Mouse (Mus musculus): ENCODE results near the gene Ncor2.

Ncor2 gene

DNA sequence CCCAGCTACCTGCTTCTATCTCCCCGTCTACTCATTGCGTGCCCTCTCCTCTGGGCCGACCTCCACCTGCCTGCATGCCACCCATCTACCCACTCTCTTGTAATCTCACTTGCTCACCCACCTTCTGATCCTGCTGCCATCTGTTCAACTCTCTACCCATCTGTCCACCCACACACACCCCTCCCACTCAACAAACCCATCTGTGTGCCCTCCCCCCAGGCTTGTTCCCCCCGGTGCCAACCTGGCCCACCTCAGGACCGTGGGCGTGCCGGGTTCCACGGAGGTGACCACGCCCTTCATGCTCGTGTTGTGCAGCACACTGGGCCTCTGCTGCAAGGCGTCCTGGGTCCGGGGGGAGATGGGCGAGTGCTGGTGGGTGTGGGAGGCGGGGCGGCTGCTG is 150.6 kb downstream of the Ncor2 start:
- DNase-seq (ENCODE audit: low read depth, low spot score): peak; percentile 69

DNA sequence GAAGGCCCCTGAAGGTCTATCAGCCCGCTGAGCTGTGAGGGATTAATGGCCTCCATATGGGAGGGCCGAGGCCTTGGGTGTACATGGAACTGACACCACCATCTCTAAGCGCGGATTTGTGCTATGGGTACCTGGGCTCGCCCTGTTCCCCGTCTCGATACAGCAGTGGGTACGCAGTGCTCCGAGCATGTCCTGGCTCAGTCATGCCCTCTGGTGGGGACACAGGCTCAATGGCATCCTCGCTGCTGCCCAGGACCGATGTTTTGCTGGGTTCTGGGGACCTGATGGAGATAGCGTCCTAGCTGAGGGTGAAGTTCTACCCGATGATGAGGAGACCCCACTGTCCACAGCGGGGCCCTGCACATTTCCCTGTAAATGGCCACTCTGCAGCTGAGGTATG is 155.0 kb downstream of the Ncor2 start:
- peak; percentile 66 for DNase-seq (ENCODE audit: low read depth, low spot score)

DNA sequence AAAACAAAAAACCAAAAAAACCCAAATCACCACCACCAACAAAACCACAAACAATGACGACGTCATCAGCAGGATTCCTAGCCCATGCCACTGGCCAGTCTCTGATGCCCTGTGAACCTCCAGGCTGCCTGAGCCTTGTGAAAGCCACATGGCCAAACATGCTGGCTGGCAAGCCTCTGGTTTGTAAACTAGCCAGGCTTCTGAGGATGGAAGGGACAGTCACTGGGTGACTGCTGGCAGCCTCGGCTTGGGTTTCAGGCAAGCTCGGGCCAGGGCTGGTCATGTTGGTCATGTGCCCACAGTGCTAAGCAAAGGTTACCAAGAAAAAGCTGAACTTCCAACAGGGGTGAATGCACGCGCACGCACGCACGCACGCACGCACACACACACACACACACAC is 157.7 kb downstream of the Ncor2 start:
- peak; percentile 95 for DNase-seq (ENCODE audit: low read depth, low spot score)

DNA sequence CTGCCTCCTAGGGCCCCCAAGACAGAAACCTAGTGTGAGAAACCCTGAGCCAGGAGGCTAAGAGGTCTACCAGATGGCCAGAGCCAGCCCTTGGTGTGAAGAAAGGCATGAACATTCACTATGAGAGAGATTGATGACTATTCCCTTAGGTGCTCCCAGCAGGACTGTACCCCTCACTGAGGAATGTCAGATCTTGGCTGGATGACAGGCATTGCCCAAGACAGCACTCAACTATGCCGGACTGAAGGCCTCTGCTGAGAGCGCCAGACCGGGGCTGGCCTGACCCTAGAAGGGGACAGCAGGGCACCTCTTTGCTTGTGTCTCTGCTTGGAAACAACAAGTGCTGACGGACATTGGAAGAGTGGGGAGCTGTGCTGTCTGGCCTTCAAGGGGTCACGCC is 159.9 kb downstream of the Ncor2 start:
- DNase-seq (ENCODE audit: low read depth, low spot score): no peak

DNA sequence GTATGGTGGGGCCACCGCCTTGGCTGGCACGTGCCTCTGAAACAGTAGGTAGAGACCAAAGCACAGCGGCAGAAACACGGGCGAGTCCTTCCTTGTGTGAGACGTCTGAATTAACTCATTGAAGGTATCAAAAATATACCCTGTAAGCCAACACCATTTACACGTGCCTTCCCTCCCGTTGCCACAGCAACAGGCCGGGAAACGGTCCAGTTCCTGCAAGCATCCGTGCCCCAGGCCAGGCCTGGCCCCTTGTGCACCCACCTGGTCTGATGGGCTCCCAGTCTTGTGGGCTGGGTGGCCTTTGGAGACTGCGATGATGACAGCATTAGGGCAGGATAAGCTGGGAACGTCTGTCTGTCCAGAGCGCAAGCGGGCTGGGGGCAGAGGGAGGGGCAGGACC is 161.7 kb downstream of the Ncor2 start:
- peak; percentile 44 for DNase-seq (ENCODE audit: low read depth, low spot score)

DNA sequence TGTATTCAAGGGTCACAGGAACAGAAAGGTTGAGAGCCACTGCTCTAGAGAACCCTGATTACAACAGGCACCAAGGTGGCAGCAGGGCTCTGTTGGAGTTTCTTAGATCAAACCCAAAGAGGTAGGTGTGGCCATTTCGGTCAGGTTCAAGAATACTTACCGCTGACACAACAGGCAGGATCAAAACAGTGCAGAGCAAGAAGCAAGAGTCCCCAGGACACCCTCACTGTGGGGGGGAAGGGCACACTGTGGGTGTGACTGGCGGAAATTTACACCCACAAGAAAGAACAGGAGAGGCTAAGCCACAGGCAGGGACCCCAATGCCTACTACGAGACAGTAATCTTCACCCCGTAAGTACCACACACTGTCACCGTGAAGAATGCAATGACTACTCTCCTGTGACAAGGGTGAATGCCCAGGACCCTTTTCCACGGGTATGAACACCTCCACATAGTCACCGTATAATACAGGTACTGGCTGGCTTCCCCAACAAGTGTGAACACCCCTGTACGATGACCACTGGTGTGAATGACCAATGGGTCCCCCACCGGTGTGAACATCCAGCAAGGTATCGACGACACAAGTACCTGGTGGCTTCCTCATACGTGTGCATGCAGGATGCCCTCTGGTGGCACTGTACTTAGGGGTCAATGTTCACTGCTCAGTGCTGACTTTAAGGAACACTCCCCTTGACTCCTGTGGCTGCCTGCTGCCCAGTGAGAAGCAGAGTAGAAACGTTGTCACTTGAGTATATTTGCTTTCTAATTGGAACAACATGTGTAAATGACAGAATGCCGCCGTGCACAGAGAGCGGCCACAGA is 162.4 kb downstream of the Ncor2 start:
- no peak for DNase-seq (ENCODE audit: low read depth, low spot score)

DNA sequence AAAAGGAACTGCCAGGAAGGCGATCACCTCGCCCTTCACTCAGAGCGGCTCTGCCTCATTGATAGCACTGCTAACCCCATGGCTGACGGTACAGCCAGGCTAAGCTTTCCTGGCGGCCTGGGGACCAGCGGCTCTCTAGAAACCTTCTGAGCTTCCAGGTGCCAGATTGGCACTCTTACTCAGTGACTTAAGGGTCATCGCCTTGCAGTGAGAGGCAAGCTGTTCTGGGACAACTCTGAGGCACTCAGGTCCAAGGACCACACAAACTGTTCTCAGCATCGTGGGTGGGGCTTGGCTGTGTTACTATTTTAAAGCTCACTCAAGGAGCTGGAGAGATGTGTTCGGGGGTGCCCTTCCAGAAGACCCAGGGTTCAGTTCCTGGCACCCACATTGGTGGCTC is 163.4 kb downstream of the Ncor2 start:
- no peak for DNase-seq (ENCODE audit: low read depth, low spot score)

DNA sequence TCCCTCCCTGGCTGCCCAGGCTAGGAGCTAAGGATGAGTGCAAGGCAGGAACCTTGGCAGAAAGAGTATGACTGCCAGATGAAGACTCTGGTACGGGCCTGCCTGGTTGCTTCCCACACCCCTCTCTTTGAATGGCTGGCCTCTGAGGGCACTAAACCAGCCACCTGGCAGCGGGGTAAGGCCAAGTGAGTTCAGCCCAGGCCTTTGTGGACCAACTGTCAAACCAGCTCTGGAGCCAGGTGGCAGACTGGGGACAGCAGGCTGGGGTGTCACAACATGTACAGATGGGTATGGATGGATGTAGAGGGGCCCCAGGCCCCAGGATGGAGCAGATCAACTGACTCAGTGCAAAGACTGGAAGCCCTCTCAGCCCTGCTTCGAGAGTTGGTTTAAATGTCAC is 164.0 kb downstream of the Ncor2 start:
- peak; percentile 66 for DNase-seq (ENCODE audit: low read depth, low spot score)

DNA sequence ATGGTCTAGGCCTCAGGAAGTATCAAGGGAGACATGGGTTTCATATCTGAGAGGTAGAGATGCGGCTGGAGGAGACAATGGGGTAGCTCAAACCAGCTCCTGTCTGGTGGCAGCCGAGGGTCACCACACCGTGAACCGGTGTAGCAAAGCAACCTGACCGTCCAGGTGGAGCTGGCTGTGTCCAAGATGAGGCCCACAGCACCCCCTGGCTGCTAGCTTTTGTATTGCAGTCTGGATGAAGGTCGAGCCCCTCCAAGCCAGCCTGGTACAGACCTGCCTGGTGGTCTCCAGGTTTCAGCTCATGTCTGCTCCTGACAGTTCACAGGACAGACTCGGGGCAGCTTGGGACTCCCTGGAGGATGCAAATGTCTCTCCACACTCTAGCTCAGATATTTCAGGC is 164.5 kb downstream of the Ncor2 start:
- DNase-seq (ENCODE audit: low read depth, low spot score): peak; percentile 62

DNA sequence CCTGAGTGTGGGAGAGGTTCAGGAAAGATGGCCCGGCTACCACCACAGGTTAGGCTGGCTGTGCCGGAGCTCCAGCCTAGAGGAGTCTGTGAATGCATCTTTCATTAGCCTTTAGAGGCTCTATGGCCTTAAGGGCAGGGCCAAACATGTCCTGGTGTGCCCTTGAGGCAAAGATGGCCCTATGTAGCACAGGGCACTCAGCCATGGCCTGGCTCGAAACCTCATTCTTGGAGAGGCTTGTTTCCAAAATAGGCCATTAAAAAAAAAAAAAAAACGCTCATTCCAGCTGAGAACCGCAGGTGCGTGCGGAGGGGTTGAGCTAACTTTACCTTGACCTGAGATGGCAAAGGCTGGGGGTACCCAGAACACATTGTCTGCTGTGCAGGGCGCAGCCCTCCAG is 167.4 kb downstream of the Ncor2 start:
- no peak for DNase-seq (ENCODE audit: low read depth, low spot score)

DNA sequence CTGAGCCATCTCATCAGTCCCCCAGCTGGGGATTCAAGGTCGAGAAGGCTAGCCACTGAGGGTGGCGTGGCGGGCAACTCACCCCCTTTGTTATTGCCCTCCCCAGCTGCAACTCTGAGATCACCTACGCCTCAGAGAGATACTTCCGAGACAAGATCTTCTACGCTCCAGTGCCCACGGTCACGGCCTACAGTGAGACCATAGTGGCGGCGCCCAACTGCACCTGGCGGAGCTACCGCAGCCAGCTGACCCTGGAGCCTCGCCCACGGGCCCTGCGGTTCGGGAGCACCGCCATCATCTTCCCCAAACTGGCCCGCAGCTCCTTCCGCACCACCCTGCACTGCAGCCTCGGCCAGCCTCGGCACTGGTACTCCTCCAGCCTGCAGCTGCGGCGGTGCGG is 167.9 kb downstream of the Ncor2 start:
- DNase-seq (ENCODE audit: low read depth, low spot score): no peak

DNA sequence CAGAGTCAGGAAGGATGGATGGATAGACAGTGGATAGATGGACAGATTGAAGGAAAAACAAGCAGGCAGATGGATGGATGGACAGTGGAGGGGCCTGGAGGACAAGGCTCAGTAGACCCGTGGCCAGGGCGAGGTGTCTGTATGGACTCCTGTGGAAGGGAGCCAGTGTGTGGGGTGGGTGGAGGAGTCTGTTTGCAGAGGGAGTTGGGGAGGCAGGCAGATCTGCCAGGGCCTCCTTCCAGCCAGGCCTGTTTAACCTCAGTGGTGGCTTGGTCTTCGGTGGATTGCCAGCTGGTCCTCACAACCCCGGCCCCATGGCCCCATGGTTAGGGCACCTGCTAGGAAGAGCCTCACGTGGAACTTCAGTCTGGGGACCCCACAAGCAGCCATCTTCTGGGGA is 172.1 kb downstream of the Ncor2 start:
- no peak for DNase-seq (ENCODE audit: low read depth, low spot score)

DNA sequence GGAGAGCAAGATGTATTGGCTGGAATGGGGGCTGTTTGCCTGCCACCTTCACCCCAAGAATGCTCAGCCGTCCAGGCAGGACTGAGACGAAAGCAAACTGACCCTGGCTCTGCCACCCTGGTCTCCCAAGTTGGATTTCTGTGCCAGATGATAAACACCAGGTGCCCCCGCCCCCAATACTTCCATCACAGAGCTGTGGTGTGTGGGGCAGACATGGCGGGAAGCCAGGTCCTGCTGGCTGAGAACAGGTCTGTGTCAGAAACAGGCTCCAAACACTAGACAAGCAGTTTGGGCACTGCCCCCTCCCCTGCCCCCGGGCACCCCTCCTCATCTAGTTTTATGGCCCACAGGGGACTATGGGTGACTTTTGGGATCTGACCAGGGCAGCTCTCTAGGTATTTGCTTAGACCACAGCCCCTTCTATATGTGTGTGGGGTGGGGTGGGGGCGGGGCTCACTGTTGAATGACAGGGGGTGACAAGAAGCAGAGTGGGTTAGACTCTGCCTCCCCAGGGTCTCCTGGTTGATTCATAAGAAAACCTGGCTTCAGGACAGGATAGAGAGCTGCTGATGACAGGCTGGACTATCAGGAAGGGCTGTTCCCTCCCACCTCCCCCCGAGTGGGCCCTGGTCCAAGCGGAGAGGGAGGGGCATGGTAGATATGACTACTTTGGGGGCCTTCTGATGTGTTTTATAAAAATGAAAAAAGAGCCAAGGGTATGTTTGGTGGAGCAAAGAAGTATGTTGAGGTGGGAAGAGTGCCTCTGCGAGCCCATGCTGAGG is 173.0 kb downstream of the Ncor2 start:
- DNase-seq (ENCODE audit: low read depth, low spot score): no peak

DNA sequence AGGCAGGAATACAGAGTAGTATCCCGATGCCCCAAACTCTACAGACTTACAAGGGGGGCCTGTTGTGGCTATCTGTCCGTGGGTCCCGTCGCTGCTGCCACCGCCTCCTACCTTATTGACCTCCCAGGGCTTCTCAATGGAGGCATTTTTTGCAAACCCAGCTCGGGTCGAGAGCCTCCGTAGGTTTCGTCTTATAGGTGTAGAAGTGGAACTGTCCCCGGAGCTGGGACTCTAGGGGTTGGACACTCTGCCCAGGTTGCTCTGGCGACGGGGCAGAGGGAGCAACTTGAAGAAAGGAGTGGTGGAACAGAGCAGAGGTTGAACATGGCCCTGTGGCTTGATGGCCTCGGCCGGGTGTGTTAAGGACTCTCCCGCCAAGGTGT is 175.2 kb downstream of the Ncor2 start:
- no peak for DNase-seq (ENCODE audit: low read depth, low spot score)

DNA sequence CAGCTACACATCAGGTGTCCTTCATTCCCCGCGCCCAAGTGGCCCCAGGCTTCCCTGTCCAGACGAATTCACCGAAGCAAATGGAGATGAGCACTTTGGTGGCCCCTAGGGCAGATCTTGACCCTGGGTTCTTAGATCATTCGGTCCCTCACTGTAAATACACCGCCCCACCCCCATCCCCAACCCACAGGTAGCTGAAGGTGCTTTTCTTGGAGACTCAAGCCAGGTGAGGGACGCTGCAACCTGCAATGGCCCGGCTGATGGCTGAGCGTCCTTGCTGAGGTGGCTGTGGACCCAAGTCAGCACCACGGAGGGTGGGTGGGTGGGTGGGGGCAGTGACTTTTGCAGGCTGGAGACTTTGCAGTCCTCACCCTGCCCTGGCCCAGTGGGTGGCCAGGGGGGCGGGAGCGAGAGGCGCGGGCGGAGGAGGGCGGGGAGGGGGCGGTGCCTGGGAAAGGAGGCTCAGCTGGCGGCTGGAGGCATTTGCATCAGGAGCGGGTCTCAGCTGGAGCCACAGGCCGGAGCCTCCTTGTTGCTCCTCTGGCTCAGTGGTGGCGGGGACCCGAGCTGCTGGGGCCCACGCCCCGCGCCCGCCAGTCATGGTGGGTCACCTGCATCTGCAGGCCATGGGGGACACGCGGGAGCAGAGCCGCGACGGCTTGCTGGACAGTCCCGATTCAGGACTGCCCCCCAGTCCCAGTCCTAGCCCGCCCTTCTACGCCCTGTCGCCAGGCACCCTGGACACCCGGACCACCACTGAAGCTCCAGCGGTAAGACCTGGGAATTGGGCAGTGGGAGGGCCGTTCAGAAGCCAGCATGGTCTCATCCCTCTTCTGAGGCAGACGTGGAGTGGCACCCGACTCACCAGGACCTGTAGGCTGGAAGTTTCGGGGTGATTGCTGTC is 175.8 kb downstream of the Ncor2 start, which contains the start of gene Rflna:
Rflna (plus strand) TSS at position 253 of the 904 bp plus-strand sequence.
- DNase-seq (ENCODE audit: low read depth, low spot score): no peak

DNA sequence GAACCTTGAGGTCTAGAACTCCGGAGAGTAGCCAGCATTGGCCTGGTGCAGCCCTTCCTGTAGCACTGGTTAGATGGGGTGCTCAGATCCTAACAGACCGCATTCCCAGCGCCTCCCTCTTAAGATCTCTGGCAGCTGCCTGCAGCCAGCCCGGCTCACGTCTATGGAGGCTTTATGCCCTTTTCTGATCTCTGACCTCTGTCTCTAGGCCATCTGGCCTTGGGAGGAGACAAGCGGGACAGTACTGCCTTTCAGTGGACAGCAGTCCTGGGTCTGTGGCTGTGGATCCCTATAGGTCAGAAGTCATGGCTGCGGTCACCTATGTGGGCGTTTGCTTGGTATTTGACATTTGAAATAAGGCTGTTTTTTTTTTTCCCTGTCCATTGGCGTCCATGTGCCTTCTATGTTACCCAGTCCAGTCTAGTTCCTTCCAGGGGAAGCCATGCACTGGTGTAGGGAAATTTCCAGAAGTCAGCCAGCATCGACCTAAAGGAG is 178.2 kb downstream of the Ncor2 start:
- DNase-seq (ENCODE audit: low read depth, low spot score): no peak

DNA sequence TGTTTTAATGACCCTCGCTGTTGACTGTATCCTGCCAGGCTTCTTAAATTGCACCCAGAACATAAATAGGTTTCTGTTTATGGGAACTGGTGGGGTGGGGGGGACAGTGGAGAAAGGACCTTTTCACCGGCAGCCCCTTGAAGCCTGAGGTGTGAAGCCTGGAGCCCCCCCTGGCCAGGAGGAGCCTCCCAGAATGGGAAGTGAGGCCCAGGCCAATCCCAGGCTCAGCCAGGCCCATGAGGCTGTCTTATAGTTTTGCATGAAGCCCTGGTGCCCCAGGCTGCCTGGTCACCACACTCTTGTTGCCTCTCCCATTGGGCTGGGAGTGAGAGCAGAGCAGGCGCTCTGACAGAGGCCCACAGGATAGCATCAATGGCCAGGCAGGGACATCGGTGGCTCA is 181.1 kb downstream of the Ncor2 start:
- DNase-seq (ENCODE audit: low read depth, low spot score): no peak

DNA sequence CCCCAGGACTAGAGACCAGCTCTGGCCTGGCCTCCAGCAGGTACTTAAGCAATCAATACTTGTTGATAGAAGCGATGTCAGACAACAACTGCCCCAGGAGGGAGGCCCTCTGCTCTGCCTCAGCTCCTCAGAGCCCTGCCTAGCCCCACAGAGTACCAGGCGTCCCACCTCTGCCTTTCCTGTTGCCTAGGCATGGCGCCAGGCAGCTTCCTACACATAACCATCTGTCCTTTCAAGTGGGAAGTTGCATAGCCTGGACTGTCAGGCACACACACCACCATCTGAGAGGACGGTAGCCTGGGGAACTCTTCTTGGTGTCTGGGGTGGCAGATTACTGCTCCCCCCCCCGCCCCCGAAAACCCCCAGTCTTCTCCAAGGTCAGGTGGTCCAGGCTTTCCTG is 182.2 kb downstream of the Ncor2 start:
- peak; percentile 85 for DNase-seq (ENCODE audit: low read depth, low spot score)

DNA sequence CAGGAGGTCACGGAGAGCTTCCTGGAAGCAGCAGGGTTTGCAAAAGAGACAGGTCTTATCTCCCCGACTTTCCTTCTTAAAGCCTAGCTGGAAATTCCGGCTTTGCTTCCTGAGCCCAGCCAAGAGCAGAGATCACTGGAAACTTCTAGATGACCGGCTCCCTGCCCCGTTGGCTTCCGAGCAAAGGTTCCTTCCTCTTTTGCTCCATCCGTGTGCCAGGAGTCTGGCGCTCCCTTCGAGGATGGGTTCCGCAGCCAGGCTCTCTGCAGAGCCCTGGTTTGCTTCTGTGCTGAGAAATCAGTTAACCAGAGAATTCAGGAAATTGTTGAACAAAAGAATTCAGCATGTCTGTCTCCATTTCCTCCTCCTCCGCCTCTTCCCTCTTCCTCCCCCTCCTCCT is 186.1 kb downstream of the Ncor2 start:
- no peak for DNase-seq (ENCODE audit: low read depth, low spot score)

DNA sequence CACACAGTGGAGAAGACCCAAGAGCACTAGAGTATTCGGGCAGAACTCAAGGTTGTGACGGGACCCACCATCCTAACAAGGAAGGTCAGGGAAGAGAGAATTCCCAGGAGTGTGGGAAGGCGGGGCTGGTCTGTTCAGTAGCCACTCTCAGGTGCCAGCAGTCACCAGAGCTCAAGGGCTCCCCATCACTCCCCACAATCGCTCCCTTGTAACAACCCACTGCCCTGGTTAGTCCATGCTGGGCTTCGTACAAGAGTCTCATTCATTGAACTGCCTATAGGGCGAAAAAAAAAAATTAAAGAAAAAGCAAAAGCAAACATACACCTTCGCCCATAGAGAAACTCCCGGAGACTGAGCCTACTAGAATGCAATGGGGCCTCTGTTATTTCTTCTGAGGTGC is 186.7 kb downstream of the Ncor2 start:
- DNase-seq (ENCODE audit: low read depth, low spot score): no peak

DNA sequence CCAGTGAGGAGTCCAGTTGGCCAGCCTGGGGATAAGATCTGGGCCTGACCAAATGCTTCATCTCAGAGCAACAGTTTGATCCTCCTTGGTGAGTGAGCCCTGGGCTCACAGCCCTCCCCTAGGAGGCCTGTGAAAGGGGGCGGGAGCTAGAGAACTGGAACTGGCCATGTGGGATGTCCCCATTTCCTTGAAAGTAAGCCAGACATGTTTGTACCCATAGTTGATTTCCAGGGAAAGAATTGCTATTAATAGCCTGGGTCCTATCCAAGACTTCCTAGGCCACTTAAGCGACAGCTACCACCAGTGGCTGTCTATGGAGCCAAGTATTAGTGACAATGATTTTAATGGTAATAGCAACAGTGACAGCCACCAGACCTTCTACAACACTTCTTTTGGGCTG is 189.3 kb downstream of the Ncor2 start:
- no peak for DNase-seq (ENCODE audit: low read depth, low spot score)

DNA sequence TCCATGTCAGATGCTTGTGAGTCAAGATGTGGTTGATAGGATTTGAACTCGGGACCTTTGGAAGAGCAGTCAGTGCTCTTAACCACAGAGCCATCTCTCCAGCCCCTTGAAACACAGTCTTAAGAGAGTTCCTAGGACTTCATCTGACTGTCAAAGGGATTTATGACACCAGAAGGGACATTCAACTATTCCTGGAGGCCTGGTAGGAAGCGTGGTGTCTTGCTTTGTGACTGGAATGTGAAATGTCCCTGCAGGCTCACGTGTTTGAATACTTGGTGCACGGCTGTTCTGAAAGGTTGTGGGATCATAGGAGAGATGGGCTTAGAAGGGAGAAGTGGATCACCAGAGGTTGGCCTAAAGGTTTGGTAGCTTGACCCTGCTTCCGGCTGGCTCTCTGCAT is 192.4 kb downstream of the Ncor2 start:
- DNase-seq (ENCODE audit: low read depth, low spot score): no peak
